Mouse (Mus musculus): ENCODE data around the gene Rtkn.

Gene Rtkn

GRCm38 (mm10) chr6:83172240-83172920 lies 37.1 kb downstream of the Rtkn start:
- no peak for DNase-seq (ENCODE audit: low spot score)

- DNase-seq (ENCODE audit: low spot score), result no peak
Observed at GRCm38 (mm10) chr6:83175996-83176395, 40.7 kb downstream of the Rtkn start.

- no peak for DNase-seq (ENCODE audit: low spot score)
Observed at GRCm38 (mm10) chr6:83179390-83180117, 44.3 kb downstream of the Rtkn start.

- DNase-seq (ENCODE audit: low spot score), result no peak
Observed at GRCm38 (mm10) chr6:83180605-83181004, 45.3 kb downstream of the Rtkn start.

GRCm38 (mm10) chr6:83184858-83185435 lies 49.7 kb downstream of the Rtkn start:
- no peak for DNase-seq (ENCODE audit: low spot score)

GRCm38 (mm10) chr6:83185895-83186861 lies 50.9 kb downstream of the Rtkn start:
- peak; percentile 22 for DNase-seq (ENCODE audit: low spot score)

- no peak for DNase-seq (ENCODE audit: low spot score)
Observed at GRCm38 (mm10) chr6:83186946-83187345, 51.7 kb downstream of the Rtkn start.

- DNase-seq (ENCODE audit: low spot score), result no peak
Observed at GRCm38 (mm10) chr6:83193571-83193970, 58.3 kb downstream of the Rtkn start.

- DNase-seq (ENCODE audit: low spot score), result no peak
Observed at GRCm38 (mm10) chr6:83197345-83198004, 62.2 kb downstream of the Rtkn start.

Data from c-Kit-positive CD71-positive TER-119-positive erythroid progenitor cells, embryonic 14.5 days (primary cell).